Mouse (Mus musculus) ovary, adult 10 weeks (tissue): ENCODE data around the gene Hist2h2ac. TPM values are rescaled to one million over a fixed set of nuclear protein-coding genes. Genes with fewer than 3 reads are reported as not detected.

Experiments used
- polyA plus RNA-seq: library from polyadenylated mRNA; stranded (reverse); fragments of 350-450 nt; fragmentation: Illumina TruSeq; extraction: RNeasy Lipid Tissue Mini Kit (QIAGEN cat#74804); gene quantifications from one replicate; pipeline ENCODE4 v1.2.3, GENCODE M21; 2014

Hist2h2ac gene
- polyA plus RNA-seq, 1 experiment from 2014 or later: not detected

Other genes starting within 250 kb of the Hist2h2ac start
- gene Plekho1, start 224.9 kb downstream of the Hist2h2ac start, polyA plus RNA-seq: 12.5 TPM
- 51.8 TPM for gene Vps45, start 162.4 kb downstream of the Hist2h2ac start, polyA plus RNA-seq
- 30.3 TPM for gene Otud7b, start 116.4 kb downstream of the Hist2h2ac start, polyA plus RNA-seq
- 3.4 TPM for gene Mtmr11, start 58.9 kb downstream of the Hist2h2ac start, polyA plus RNA-seq
- 19.9 TPM for gene Sf3b4, start 48.5 kb downstream of the Hist2h2ac start, polyA plus RNA-seq
- gene Sv2a, start 39.7 kb downstream of the Hist2h2ac start, polyA plus RNA-seq: 0.20 TPM
- 3.5 TPM for gene Bola1, start 1.2 kb downstream of the Hist2h2ac start, polyA plus RNA-seq
- gene Hist2h2ab, start 1.0 kb downstream of the Hist2h2ac start, polyA plus RNA-seq: not detected
- gene Hist2h2be, start 239 bp upstream of the Hist2h2ac start, polyA plus RNA-seq: 23.4 TPM
- gene Hist2h3c2, start 18.2 kb upstream of the Hist2h2ac start, polyA plus RNA-seq: 1.5 TPM
- not detected for gene Hist2h2aa2, start 19.4 kb upstream of the Hist2h2ac start, polyA plus RNA-seq
- not detected for gene Hist2h2aa1, start 24.6 kb upstream of the Hist2h2ac start, polyA plus RNA-seq
- gene Hist2h3c1, start 25.8 kb upstream of the Hist2h2ac start, polyA plus RNA-seq: 26.3 TPM
- not detected for gene Hist2h4, start 42.4 kb upstream of the Hist2h2ac start, polyA plus RNA-seq
- gene Hist2h3b, start 47.8 kb upstream of the Hist2h2ac start, polyA plus RNA-seq: not detected
- not detected for gene Hist2h2bb, start 48.9 kb upstream of the Hist2h2ac start, polyA plus RNA-seq
- gene Fcgr1, start 73.1 kb upstream of the Hist2h2ac start, polyA plus RNA-seq: 1.3 TPM
- not detected for gene BC107364, start 231.4 kb upstream of the Hist2h2ac start, polyA plus RNA-seq